Mouse (Mus musculus) forebrain, embryonic 12.5 days (tissue): Measurements from ENCODE around the gene Stra6. TPM values are rescaled to one million over a fixed set of nuclear protein-coding genes. Genes with fewer than 3 reads are reported as not detected.
A peak's percentile ranks its signal among the peaks of the same experiment; 100 is the strongest.

ENCODE experiments used
- ATAC-seq: fragments of 200-750 bp; cut with Nextera tagmentation; 2 replicates; pipeline ENCODE4 v1.8.0; 2017; ENCODE audit warnings: moderate TSS enrichment; ENCODE audit not compliant: low FRiP score
- H3K27ac ChIP-seq: fragments of 300-500 bp; sonication (generic); 2 replicates; pipeline ENCODE4 v1.5.1; 2016; ENCODE audit warnings: mild to moderate bottlenecking
- H3K27me3 ChIP-seq: fragments of 300-500 bp; sonication (generic); 2 replicates; pipeline ENCODE4 v1.6.1; 2016; ENCODE audit warnings: mild to moderate bottlenecking
- H3K36me3 ChIP-seq: fragments of 300-500 bp; sonication (generic); replicated peaks from 2 replicates; pipeline ENCODE4 v1.6.1; 2016; ENCODE audit warnings: mild to moderate bottlenecking
- H3K4me1 ChIP-seq: fragments of 300-500 bp; sonication (generic); 2 replicates; pipeline ENCODE4 v1.6.1; 2016
- H3K4me2 ChIP-seq: fragments of 300-500 bp; sonication (generic); 2 replicates; pipeline ENCODE4 v1.6.1; 2016; ENCODE audit warnings: mild to moderate bottlenecking, moderate library complexity
- H3K4me3 ChIP-seq: fragments of 300-500 bp; sonication (generic); replicated peaks from 2 replicates; pipeline ENCODE4 v1.5.1; 2016; ENCODE audit warnings: mild to moderate bottlenecking
- H3K9ac ChIP-seq: fragments of 300-500 bp; sonication (generic); 2 replicates; pipeline ENCODE4 v1.6.1; 2016; ENCODE audit warnings: mild to moderate bottlenecking
- H3K9me3 ChIP-seq: fragments of 300-500 bp; sonication (generic); 2 replicates; pipeline ENCODE4 v1.6.1; 2016
- WGBS: fragments of 180-500 bp; shearing (Covaris S2); methylation state at CpG from one replicate; pipeline ENCODE4 v1.1.7; 2016; 5-methylcytosine and 5-hydroxymethylcytosine counted together
- polyA plus RNA-seq: library from polyadenylated mRNA; unstranded; fragments of >200 nt; fragmentation: Nextera tagmentation; extraction: Ambion mirVana; gene quantifications from 2 replicates; pipeline ENCODE4 v1.2.1, GENCODE M21; 2016

Gene Stra6
- polyA plus RNA-seq, 1 experiment from 2014 or later, result 11.6 TPM

DNA sequence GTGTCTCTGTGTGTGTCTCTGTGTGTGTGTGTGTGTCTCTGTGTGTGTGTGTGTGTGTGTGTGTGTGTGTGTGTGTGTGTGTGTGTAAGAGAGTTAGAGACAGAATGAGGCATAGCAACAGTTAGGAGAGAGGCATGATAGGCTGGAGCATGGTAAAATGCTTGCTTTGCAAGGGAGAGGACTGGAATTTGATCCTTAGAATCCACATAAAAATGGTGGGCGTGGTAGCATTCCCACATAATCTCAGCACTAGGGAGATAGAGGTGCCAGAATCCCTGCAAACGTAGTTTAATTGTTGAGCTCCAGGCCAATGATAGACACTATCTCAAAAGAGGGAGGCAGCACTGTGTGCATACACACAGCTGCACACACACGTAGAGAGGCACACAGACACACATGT is 61.5 kb downstream of the Stra6 start:
- Histone ChIP-seq H3K36me3 (no peaks in the 10 kb centered on the region), H3K27me3 (no peaks in the 10 kb centered on the region; the same call in none of the 2 replicates), H3K4me3 (no peak overlapping the region), H3K4me2 (no peak overlapping the region), H3K4me1 (peaks cover 49% of the 10 kb centered on the region), H3K27ac (no peak overlapping the region), H3K9me3 (no peaks in the 10 kb centered on the region), H3K9ac (no peak overlapping the region)
- 44% methylated on average over 3 of the region's 3 CpGs for WGBS
- ATAC-seq, result no peak

DNA sequence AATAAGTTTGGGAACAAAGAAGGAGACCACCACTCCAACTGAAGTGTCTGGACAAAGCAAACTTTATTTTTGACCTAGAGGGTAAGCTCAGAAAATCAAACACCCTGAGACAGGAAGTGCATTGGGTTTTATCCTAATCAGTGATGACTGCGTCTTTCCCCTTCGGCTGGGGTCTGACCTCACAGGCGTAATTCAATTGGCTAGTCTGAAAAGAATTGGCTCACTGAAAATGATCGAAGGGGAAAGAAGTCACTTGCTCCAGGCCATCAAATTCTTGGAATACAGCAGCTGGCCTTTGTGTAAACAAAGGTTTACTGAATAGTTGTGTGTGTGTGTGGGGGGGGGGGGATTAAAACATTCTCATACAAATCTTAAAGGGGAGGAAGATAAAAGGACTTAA is 62.2 kb downstream of the Stra6 start:
- no peaks in the 10 kb centered on the region for H3K9me3 ChIP-seq
- no peak overlapping the region for H3K9ac ChIP-seq
- no peak overlapping the region for H3K4me2 ChIP-seq
- ATAC-seq, result no peak
- peaks cover 50% of the 10 kb centered on the region for H3K4me1 ChIP-seq
- no peak overlapping the region for H3K4me3 ChIP-seq
- no peaks in the 10 kb centered on the region for H3K36me3 ChIP-seq
- H3K27me3 ChIP-seq, result no peaks in the 10 kb centered on the region; the same call in none of the 2 replicates
- WGBS, result 23% methylated on average over 4 of the region's 4 CpGs
- H3K27ac ChIP-seq, result no peak overlapping the region

DNA sequence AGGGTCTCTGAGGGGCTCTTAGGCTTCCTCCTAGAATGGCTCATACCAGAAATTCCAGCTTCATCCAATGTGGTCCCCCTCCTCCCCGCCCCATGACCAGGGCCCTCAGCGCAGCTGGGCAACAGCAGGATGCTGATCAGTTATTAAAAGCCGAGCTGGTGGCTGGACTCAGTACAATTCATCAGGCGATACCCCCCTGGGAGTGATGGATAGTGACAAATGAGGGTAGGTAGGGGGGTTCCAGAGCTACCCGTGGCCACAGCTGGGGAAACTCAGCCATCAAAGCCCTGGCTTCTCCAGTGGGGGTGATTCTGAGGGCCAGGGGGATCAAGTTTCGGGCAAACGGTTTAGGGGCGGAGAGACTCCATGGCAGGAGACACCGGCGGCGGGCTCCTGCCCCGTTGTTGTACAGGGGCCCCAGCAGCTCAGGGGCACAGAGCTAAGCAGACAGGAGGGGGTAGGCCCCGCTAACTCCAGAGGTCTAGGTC is 65.4 kb downstream of the Stra6 start:
- Histone ChIP-seq H3K9ac (peak overlapping the region; percentile 2; the same call in 1 of the 2 replicates), H3K4me3 (0 out of 2 replicates have a peak overlapping the region, but pooled peaks have one; percentile 7), H3K27me3 (no peaks in the 10 kb centered on the region; the same call in none of the 2 replicates), H3K4me1 (peaks cover 63% of the 10 kb centered on the region), H3K27ac (peak overlapping the region; percentile 63), H3K36me3 (no peaks in the 10 kb centered on the region), H3K9me3 (no peaks in the 10 kb centered on the region), H3K4me2 (peak overlapping the region; percentile 34)
- ATAC-seq, result peak; percentile 17; the same call in 1 of the 2 replicates
- 3% methylated on average over 13 of the region's 13 CpGs for WGBS

DNA sequence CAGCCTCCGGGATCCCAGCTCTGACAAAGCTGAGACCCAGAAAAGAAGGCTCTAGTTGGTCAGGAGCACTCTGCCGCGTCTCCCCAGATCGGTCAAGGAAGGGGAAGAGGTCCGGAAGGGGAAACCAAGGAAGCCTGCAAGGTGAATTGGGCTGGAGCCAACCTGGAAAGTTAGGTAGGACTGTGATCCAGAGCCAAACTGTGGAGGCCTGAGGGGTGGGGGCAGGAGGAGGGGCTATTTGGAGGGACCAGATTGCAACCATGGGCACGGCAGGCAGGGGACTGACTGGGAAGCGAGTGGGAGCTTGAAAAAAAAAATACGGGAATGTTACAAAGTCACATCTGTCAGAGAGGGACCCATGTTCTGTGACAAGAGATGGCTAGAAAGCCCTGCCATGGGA is 65.9 kb downstream of the Stra6 start:
- Histone ChIP-seq H3K4me3 (no peak overlapping the region), H3K4me2 (peak overlapping the region; percentile 34), H3K9ac (no peak overlapping the region; the same call in 1 of the 2 replicates), H3K27me3 (no peaks in the 10 kb centered on the region; the same call in none of the 2 replicates), H3K36me3 (no peaks in the 10 kb centered on the region), H3K27ac (peak overlapping the region; percentile 63), H3K4me1 (peaks cover 64% of the 10 kb centered on the region), H3K9me3 (no peaks in the 10 kb centered on the region)
- no peak for ATAC-seq
- 22% methylated on average over 8 of the region's 8 CpGs for WGBS

DNA sequence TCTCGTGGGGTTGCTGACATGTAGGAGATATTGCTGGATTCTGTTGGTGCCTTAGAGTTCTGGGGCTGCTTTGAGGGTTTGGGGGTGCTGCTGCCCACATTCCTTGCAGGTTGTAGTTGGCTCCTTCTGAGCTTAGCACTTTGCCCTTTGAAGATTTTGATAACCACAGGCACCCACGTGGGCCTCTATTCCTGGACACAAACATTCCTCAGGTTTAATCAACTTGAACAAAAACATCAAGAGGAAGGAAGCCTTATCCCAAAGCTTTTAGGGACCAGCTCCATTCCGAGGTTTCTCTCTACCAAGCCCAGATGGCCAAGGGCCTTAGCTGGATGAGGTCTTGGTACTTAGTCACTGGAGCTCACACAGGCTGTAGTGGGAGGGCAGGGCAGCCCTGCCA is 67.3 kb downstream of the Stra6 start:
- Histone ChIP-seq H3K4me3 (no peak overlapping the region), H3K27ac (no peak overlapping the region), H3K36me3 (no peaks in the 10 kb centered on the region), H3K9ac (no peak overlapping the region), H3K27me3 (no peaks in the 10 kb centered on the region; the same call in none of the 2 replicates), H3K9me3 (no peaks in the 10 kb centered on the region), H3K4me2 (no peak overlapping the region), H3K4me1 (peaks cover 70% of the 10 kb centered on the region)
- WGBS, result 36% methylated on average over 3 of the region's 3 CpGs
- ATAC-seq, result no peak

DNA sequence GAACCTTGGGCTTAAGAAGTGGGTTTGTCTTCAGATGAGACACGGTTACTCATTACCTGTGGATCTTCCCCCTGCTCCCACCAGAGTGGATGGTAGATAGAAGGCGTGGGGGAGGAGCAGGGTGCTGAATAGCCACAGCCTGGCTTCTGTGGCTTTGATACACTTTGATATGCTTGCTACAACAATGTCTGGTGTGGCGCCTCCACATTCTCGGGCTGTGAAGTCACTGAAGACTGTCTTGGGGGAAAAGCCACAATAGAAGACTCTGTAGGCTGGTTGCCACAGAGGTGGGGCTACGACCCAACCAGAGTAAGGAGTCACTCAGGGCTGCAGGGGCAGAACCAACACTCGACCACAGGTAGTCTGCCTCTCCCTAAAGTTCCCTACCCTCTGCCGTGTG is 68.1 kb downstream of the Stra6 start:
- Histone ChIP-seq H3K4me3 (no peak overlapping the region), H3K27ac (no peak overlapping the region), H3K36me3 (no peaks in the 10 kb centered on the region), H3K4me1 (peaks cover 68% of the 10 kb centered on the region), H3K9me3 (no peaks in the 10 kb centered on the region), H3K4me2 (no peak overlapping the region), H3K27me3 (no peaks in the 10 kb centered on the region; the same call in none of the 2 replicates), H3K9ac (no peak overlapping the region)
- ATAC-seq, result no peak
- 73% methylated on average over 7 of the region's 7 CpGs for WGBS

DNA sequence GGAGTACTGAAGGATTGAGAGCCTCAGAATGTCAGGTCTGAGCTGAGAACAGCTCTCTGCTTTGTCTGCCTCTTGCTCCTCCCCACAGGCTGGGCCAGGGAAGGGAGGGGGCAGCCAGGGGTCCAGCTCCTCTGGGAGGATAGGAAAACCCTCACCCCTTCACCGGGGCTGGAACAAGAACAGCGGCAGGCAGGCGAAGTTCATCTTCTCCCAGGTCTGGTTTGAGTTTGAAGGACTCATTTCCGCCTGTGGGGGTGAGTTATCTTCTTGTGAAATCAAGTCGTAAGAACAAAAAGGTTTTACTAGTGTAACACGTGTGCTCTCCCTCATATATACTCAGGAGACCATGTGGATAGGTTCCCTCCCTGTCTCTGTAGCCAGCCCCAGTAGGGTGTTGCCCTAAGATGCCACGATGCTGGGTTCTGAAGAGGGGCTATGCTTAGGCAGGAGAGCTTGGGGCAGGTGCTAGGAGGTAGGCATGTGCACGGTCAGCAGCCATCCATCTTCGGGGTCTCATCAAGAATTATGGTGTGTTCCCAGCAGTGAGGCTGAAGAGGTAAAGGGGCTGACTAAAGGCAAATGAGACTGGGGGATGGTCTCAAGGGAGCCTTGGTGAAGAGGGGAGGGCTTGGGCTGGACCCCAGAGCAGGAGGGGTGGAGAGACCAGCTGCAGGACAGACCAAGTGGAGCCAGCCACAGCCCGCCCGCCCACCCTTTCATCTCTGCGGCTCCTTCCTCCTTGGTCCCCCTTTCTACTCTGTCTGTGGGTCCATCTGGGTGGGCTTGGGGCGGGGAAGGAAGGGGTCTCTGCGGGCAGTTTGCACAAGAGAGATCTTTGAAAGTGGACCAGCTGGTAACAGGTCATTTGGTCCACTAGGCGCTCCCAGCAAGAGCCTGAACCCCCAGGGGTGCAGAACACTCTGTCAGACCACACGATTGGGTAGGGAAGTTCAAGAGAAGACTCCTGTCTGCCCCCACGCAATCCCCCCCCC is 70.6 kb downstream of the Stra6 start:
- Histone ChIP-seq H3K4me3 (no peak overlapping the region), H3K27ac (peak overlapping the region; percentile 54), H3K27me3 (no peaks in the 10 kb centered on the region; the same call in none of the 2 replicates), H3K9me3 (no peaks in the 10 kb centered on the region), H3K9ac (peak overlapping the region; percentile 13; the same call in 1 of the 2 replicates), H3K4me2 (peak overlapping the region; percentile 11), H3K36me3 (no peaks in the 10 kb centered on the region), H3K4me1 (peaks cover 54% of the 10 kb centered on the region)
- 17% methylated on average over 13 of the region's 17 CpGs for WGBS
- ATAC-seq, result peak; percentile 40

DNA sequence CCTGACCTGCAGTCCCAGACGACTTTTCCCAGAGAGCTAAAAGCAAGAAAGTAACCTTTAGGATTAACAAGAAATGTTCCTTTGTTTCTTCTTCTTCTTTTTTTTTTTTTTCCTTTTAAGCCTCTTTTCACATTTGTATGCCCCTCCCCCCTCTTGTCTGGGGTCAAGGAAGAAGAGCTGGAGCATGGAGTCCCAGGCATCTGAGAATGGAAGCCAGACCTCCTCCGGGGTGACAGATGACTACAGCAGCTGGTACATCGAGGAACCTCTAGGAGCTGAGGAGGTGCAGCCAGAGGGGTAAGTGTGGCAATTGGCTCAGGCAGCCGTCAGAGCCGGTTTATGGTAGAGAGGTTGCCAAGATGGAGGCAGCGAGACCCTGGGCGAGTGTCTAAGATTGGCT is 71.3 kb downstream of the Stra6 start:
- Histone ChIP-seq H3K27me3 (no peaks in the 10 kb centered on the region; the same call in none of the 2 replicates), H3K27ac (0 out of 2 replicates have a peak overlapping the region, but pooled peaks have one; percentile 21), H3K9ac (no peak overlapping the region), H3K4me1 (peaks cover 50% of the 10 kb centered on the region), H3K4me3 (no peak overlapping the region), H3K4me2 (no peak overlapping the region), H3K9me3 (no peaks in the 10 kb centered on the region), H3K36me3 (no peaks in the 10 kb centered on the region)
- WGBS, result 44% methylated on average over 7 of the region's 7 CpGs
- ATAC-seq, result no peak

DNA sequence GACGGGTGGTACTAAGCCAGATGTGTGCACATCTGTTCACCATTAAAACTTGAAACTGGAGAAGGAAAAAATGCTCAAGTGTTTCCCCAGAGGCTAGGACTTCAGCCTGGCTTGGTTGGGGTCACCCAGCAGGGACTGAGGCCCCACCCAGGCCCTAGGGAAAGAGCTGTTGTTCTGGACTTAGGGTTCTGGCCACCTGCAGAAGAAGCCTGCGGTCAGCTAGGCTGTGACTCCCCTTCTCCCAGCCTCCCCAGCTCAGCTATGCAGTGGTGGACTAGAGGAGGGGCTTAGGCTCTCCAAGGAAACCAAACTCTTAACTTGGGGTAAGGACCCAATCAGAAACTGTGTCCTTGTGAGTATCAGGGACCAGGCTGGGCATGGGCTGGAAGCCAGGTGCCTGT is 72.3 kb downstream of the Stra6 start:
- Histone ChIP-seq H3K36me3 (no peaks in the 10 kb centered on the region), H3K27me3 (no peaks in the 10 kb centered on the region), H3K9ac (no peak overlapping the region), H3K4me3 (no peak overlapping the region), H3K9me3 (no peaks in the 10 kb centered on the region), H3K27ac (no peak overlapping the region), H3K4me2 (no peak overlapping the region), H3K4me1 (peaks cover 53% of the 10 kb centered on the region)
- ATAC-seq, result no peak
- WGBS, result 36% methylated on average over 2 of the region's 2 CpGs

DNA sequence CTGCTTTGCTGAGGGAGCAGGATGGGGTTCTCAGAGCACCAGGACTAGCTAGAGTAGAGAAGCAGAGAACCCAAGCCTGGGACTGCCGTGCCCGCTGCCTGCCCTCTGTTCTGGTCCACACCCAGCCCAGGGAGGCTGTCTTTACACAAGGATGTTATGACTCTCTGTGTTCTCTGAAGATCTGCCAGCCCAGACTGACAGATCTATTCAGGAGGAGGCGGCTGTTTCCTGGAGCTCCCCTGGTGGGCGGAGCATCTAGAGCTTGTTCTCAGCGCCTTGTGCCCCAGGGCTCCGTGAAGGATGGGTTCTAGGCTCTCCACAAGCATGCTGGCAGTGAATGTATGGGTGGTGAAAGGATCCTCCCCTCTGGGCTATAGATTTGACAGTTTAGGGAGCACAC is 76.4 kb downstream of the Stra6 start:
- WGBS, result 47% methylated on average over 6 of the region's 6 CpGs
- no peak overlapping the region for H3K27ac ChIP-seq
- H3K4me1 ChIP-seq, result peaks cover 39% of the 10 kb centered on the region
- ATAC-seq, result peak; percentile 54; the same call in 1 of the 2 replicates
- H3K36me3 ChIP-seq, result no peaks in the 10 kb centered on the region
- H3K27me3 ChIP-seq, result no peaks in the 10 kb centered on the region
- H3K9me3 ChIP-seq, result no peaks in the 10 kb centered on the region
- no peak overlapping the region for H3K9ac ChIP-seq
- no peak overlapping the region for H3K4me2 ChIP-seq
- no peak overlapping the region for H3K4me3 ChIP-seq

DNA sequence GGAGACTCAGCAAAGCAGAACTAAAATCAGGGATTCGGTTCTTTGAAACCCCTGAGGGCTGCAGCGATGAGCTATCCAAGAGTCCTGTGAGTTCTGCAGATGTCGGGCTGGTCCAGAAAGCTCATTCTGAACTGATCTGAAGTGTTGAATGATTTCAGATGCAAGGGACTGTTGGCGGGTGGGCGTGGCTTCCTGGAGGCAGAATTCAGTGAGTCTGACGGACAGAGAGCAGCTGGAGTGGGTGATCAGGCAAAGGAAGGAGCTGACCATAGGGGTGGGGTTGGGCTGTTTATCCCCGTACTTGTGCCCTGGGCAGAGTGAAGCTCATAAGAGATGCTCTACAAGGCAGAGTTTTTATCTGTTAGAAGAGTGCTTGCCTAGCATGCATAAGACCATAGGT is 79.8 kb downstream of the Stra6 start:
- Histone ChIP-seq H3K9ac (no peak overlapping the region), H3K4me2 (no peak overlapping the region), H3K4me3 (no peak overlapping the region), H3K27ac (no peak overlapping the region), H3K9me3 (no peaks in the 10 kb centered on the region), H3K27me3 (no peaks in the 10 kb centered on the region), H3K4me1 (peaks cover 29% of the 10 kb centered on the region), H3K36me3 (no peaks in the 10 kb centered on the region)
- no peak for ATAC-seq
- 47% methylated on average over 7 of the region's 7 CpGs for WGBS

DNA sequence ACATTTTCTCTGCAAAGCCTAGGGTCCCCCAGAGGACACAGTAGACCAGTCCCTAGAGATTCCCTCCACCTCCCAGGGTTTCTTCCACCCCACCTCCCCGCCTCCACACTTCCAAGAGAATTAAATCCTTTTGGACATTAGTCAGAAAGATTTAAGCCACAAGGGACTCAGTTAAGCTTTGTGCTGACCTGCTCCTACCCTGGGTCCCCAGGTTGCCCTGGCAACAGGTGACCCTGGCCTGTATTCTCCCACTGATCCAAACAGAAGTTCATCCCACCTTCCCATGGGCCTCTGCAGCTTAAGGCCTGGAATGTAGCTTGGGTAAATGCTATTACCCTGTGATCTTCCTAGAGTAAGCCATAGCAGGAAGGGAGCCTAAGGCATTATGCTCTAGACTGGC is 81.1 kb downstream of the Stra6 start:
- no peak overlapping the region for H3K27ac ChIP-seq
- WGBS, result 32% methylated on average over 1 of the region's 1 CpGs
- no peak overlapping the region for H3K4me3 ChIP-seq
- H3K27me3 ChIP-seq, result no peaks in the 10 kb centered on the region
- no peaks in the 10 kb centered on the region for H3K36me3 ChIP-seq
- no peaks in the 10 kb centered on the region for H3K9me3 ChIP-seq
- H3K9ac ChIP-seq, result no peak overlapping the region
- H3K4me2 ChIP-seq, result no peak overlapping the region
- H3K4me1 ChIP-seq, result peaks cover 28% of the 10 kb centered on the region
- no peak for ATAC-seq
